Mouse (Mus musculus) thymus, postnatal 14 days (tissue): ENCODE measurements at regions not wholly inside any gene's neighbourhood (a gene's known extent, or its start where the extent isn't known, plus 50 kb on each side); places are given as distances from the start of the nearest gene placed in this dataset.

ENCODE experiments used
- DNase-seq: peaks from one replicate; pipeline ENCODE4 v3.0.0; 2021

- no peak for DNase-seq
Observed at GRCm38 (mm10) chr2:78804931-78805330, 63.0 kb upstream of the Ube2e3 start.

- no peak for DNase-seq
Observed at GRCm38 (mm10) chr2:78803543-78803942, 64.4 kb upstream of the Ube2e3 start.

GRCm38 (mm10) chr2:78795446-78795845 is 72.5 kb upstream of the Ube2e3 start:
- no peak for DNase-seq

- DNase-seq: no peak
Observed at GRCm38 (mm10) chr2:78794734-78795133, 73.2 kb upstream of the Ube2e3 start.

GRCm38 (mm10) chr2:78789124-78789523 is 78.8 kb upstream of the Ube2e3 start:
- DNase-seq: no peak

- no peak for DNase-seq
Observed at GRCm38 (mm10) chr2:78788222-78788621, 79.7 kb upstream of the Ube2e3 start.

GRCm38 (mm10) chr2:78779949-78780348 is 88.0 kb upstream of the Ube2e3 start:
- no peak for DNase-seq

GRCm38 (mm10) chr2:78777589-78777988 is 90.3 kb upstream of the Ube2e3 start:
- peak; percentile 3 for DNase-seq

- DNase-seq: no peak
Observed at GRCm38 (mm10) chr2:78754362-78754761, 113.6 kb upstream of the Ube2e3 start.

GRCm38 (mm10) chr2:78753918-78754317 is 114.0 kb upstream of the Ube2e3 start:
- DNase-seq: no peak

- no peak for DNase-seq
Observed at GRCm38 (mm10) chr2:78730161-78730560, 137.8 kb upstream of the Ube2e3 start.

- DNase-seq: no peak
Observed at GRCm38 (mm10) chr2:78726060-78726459, 141.9 kb upstream of the Ube2e3 start.

GRCm38 (mm10) chr2:78724416-78724815 is 143.5 kb upstream of the Ube2e3 start:
- DNase-seq: no peak

- no peak for DNase-seq
Observed at GRCm38 (mm10) chr2:78723423-78723822, 144.5 kb upstream of the Ube2e3 start.

- DNase-seq: no peak
Observed at GRCm38 (mm10) chr2:78722739-78723138, 145.2 kb upstream of the Ube2e3 start.

- no peak for DNase-seq
Observed at GRCm38 (mm10) chr2:78718550-78718949, 149.4 kb upstream of the Ube2e3 start.

- no peak for DNase-seq
Observed at GRCm38 (mm10) chr2:78716157-78716798, 151.6 kb upstream of the Ube2e3 start.

GRCm38 (mm10) chr2:78694851-78695250 is 173.1 kb upstream of the Ube2e3 start:
- DNase-seq: no peak

- DNase-seq: no peak
Observed at GRCm38 (mm10) chr2:78656668-78657067, 211.3 kb upstream of the Ube2e3 start.

GRCm38 (mm10) chr2:78655156-78655855 is 212.6 kb upstream of the Ube2e3 start:
- no peak for DNase-seq

- DNase-seq: no peak
Observed at GRCm38 (mm10) chr2:78651549-78651948, 216.4 kb upstream of the Ube2e3 start.

GRCm38 (mm10) chr2:78640361-78640760 is 227.6 kb upstream of the Ube2e3 start:
- DNase-seq: no peak

GRCm38 (mm10) chr2:78625264-78625663 is 242.7 kb upstream of the Ube2e3 start:
- DNase-seq: no peak

- DNase-seq: no peak
Observed at GRCm38 (mm10) chr2:78606388-78606787, 261.5 kb upstream of the Ube2e3 start.

GRCm38 (mm10) chr2:78600753-78601152 is 267.2 kb upstream of the Ube2e3 start:
- no peak for DNase-seq
